Mouse (Mus musculus): ENCODE measurements around the gene Car12. TPM values are rescaled to one million over a fixed set of nuclear protein-coding genes. Genes with fewer than 3 reads are reported as not detected.

The Car12 gene
- total RNA-seq, 1 experiment = 2.1 TPM

DNA sequence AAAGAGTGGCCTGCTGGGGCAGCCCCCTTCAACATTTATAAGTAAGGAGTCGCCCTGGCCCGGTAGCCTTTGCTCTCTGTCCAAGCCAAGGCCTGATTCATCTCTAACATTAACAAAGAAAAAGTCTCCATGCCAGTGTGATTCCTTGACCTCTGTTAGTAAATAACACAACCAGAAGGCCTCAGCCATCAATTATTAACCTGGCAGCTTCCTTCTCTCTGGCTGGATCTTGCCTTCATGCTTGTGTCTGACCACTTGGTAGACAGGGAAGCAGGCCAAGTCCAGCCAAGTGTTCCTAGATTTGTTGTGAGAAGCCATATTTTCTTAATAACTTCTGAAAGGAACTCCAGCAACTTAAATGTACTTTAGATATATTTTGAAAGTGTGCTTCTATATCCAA is 23.1 kb downstream of the Car12 start:
- Histone ChIP-seq H3K27ac (ENCODE audit: insufficient read depth, low read depth, low read length, poor library complexity, severe bottlenecking) (no peak overlapping the region), H3K4me3 (ENCODE audit: insufficient read depth in 1 of 2, low read depth in 1 of 2, low read length in 2 of 2, poor library complexity in 1 of 2, severe bottlenecking in 1 of 2) (no peak overlapping the region), H3K4me1 (ENCODE audit: control insufficient read depth in 2 of 2, insufficient read depth in 2 of 2, low read length in 2 of 2, poor library complexity in 1 of 2) (no peaks in the 10 kb centered on the region), H3K9ac (ENCODE audit: insufficient read depth, low read depth, low read length, poor library complexity, severe bottlenecking) (no peak overlapping the region), H3K9me3 (ENCODE audit: control insufficient read depth, insufficient read depth, low read depth, low read length) (no peaks in the 10 kb centered on the region), H3K36me3 (ENCODE audit: control insufficient read depth, insufficient read depth, low read length, poor library complexity, severe bottlenecking) (no peaks in the 10 kb centered on the region)
- no peak for TF ChIP-seq CHD2 (IDR thresholded peaks at IDR 0.05; ENCODE audit: low read depth, low read length)
- TF ChIP-seq ZC3H11A (IDR thresholded peaks at IDR 0.05; ENCODE audit: borderline replicate concordance, low read depth, low read length) = no peak
- no peak for TF ChIP-seq MAFK (IDR thresholded peaks at IDR 0.05; ENCODE audit: insufficient read depth, low read depth, low read length)
- no peak for TF ChIP-seq ZNF384 (IDR thresholded peaks at IDR 0.05; ENCODE audit: low read depth, low read length)
- no peak for TF ChIP-seq HCFC1 (IDR thresholded peaks at IDR 0.05; ENCODE audit: borderline replicate concordance, insufficient read depth, low read length)
- in situ Hi-C loops (cut with MboI; ENCODE audit: low sequenced_read_pairs in 2 of 2, unreplicated experiment in 2 of 2) = no loop called here
- no peak for DNase-seq (ENCODE audit: low read depth, low spot score)

DNA sequence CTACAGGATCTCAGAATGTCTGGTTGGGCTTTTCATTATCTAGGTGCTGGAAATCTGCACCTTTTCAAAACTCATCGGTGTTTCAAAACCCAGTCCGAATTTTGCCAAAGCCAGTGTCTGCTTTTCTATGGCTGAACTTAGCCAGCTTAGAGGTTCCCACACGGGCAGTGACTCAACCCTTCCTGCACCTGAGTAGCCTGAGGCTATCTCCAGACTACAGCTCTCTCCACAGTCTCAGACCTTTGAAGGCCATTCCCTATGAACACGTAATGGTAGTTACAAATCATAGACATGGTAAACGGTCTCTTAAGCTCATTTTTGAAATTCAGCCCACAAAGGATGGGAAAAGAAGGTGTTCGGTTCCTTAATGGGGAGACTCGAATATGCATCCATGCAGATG is 26.0 kb downstream of the Car12 start:
- Histone ChIP-seq H3K36me3 (ENCODE audit: control insufficient read depth, insufficient read depth, low read length, poor library complexity, severe bottlenecking) (no peaks in the 10 kb centered on the region), H3K4me3 (ENCODE audit: insufficient read depth in 1 of 2, low read depth in 1 of 2, low read length in 2 of 2, poor library complexity in 1 of 2, severe bottlenecking in 1 of 2) (no peak overlapping the region), H3K9ac (ENCODE audit: insufficient read depth, low read depth, low read length, poor library complexity, severe bottlenecking) (no peak overlapping the region), H3K4me1 (ENCODE audit: control insufficient read depth in 2 of 2, insufficient read depth in 2 of 2, low read length in 2 of 2, poor library complexity in 1 of 2) (no peaks in the 10 kb centered on the region), H3K27ac (ENCODE audit: insufficient read depth, low read depth, low read length, poor library complexity, severe bottlenecking) (no peak overlapping the region), H3K9me3 (ENCODE audit: control insufficient read depth, insufficient read depth, low read depth, low read length) (no peaks in the 10 kb centered on the region)
- in situ Hi-C loops (cut with MboI; ENCODE audit: low sequenced_read_pairs in 2 of 2, unreplicated experiment in 2 of 2) = no loop called here
- DNase-seq (ENCODE audit: low read depth, low spot score) = no peak
- TF ChIP-seq HCFC1 (IDR thresholded peaks at IDR 0.05; ENCODE audit: borderline replicate concordance, insufficient read depth, low read length) (no peak), MAFK (IDR thresholded peaks at IDR 0.05; ENCODE audit: insufficient read depth, low read depth, low read length) (no peak), CHD2 (IDR thresholded peaks at IDR 0.05; ENCODE audit: low read depth, low read length) (no peak), ZNF384 (IDR thresholded peaks at IDR 0.05; ENCODE audit: low read depth, low read length) (no peak), ZC3H11A (IDR thresholded peaks at IDR 0.05; ENCODE audit: borderline replicate concordance, low read depth, low read length) (no peak)

DNA sequence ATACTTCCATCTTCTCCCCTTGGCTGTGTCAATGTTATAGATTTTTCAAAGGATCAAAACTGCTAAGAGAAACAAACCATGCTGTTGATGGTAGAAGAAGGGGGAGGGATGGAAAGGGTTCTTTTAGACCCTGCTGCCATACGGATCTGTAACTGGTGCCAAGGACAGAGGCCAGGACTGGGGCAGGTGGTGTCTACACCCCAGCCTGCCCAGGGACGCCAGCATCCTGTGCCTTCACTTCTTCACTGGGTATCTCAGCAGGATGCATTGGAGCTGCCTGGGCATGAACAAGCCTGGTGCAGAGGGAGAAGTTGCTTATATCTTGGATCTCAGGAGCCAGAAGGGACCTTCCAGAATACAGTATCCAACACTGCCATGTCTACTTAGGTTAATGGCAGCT is 31.0 kb downstream of the Car12 start:
- Histone ChIP-seq H3K4me1 (ENCODE audit: control insufficient read depth in 2 of 2, insufficient read depth in 2 of 2, low read length in 2 of 2, poor library complexity in 1 of 2) (no peaks in the 10 kb centered on the region), H3K27ac (ENCODE audit: insufficient read depth, low read depth, low read length, poor library complexity, severe bottlenecking) (no peak overlapping the region), H3K36me3 (ENCODE audit: control insufficient read depth, insufficient read depth, low read length, poor library complexity, severe bottlenecking) (no peaks in the 10 kb centered on the region), H3K9ac (ENCODE audit: insufficient read depth, low read depth, low read length, poor library complexity, severe bottlenecking) (no peak overlapping the region), H3K4me3 (ENCODE audit: insufficient read depth in 1 of 2, low read depth in 1 of 2, low read length in 2 of 2, poor library complexity in 1 of 2, severe bottlenecking in 1 of 2) (no peak overlapping the region), H3K9me3 (ENCODE audit: control insufficient read depth, insufficient read depth, low read depth, low read length) (no peaks in the 10 kb centered on the region)
- TF ChIP-seq ZNF384 (IDR thresholded peaks at IDR 0.05; ENCODE audit: low read depth, low read length) (no peak), CHD2 (IDR thresholded peaks at IDR 0.05; ENCODE audit: low read depth, low read length) (no peak), HCFC1 (IDR thresholded peaks at IDR 0.05; ENCODE audit: borderline replicate concordance, insufficient read depth, low read length) (no peak), ZC3H11A (IDR thresholded peaks at IDR 0.05; ENCODE audit: borderline replicate concordance, low read depth, low read length) (no peak), MAFK (IDR thresholded peaks at IDR 0.05; ENCODE audit: insufficient read depth, low read depth, low read length) (no peak)
- no peak for DNase-seq (ENCODE audit: low read depth, low spot score)
- in situ Hi-C loops (cut with MboI; ENCODE audit: low sequenced_read_pairs in 2 of 2, unreplicated experiment in 2 of 2) = no loop called here

DNA sequence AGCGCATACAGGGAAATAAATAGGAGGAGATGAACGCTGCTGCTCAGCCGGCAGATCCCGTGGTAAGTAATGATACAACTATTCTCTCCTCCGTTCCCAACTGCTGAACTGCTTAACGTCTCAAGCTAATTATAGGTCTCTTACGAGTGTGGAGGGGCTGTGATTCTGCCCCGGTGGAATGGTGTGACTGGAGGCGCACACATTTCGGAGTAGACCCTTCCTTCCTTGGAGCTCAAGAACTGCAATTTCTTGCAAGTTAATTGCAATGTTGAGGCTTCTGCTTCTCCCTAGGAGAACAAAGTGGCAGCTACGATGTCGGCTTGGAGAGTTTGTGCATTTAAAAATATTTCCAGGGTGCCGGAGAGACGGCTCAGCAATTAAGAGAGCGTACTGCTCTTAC is 34.9 kb downstream of the Car12 start:
- no peak overlapping the region for H3K4me3 ChIP-seq (ENCODE audit: insufficient read depth in 1 of 2, low read depth in 1 of 2, low read length in 2 of 2, poor library complexity in 1 of 2, severe bottlenecking in 1 of 2)
- no peaks in the 10 kb centered on the region for H3K4me1 ChIP-seq (ENCODE audit: control insufficient read depth in 2 of 2, insufficient read depth in 2 of 2, low read length in 2 of 2, poor library complexity in 1 of 2)
- no peak overlapping the region for H3K27ac ChIP-seq (ENCODE audit: insufficient read depth, low read depth, low read length, poor library complexity, severe bottlenecking)
- DNase-seq (ENCODE audit: low read depth, low spot score) = no peak
- in situ Hi-C loops (cut with MboI; ENCODE audit: low sequenced_read_pairs in 2 of 2, unreplicated experiment in 2 of 2) = no loop called here
- no peaks in the 10 kb centered on the region for H3K36me3 ChIP-seq (ENCODE audit: control insufficient read depth, insufficient read depth, low read length, poor library complexity, severe bottlenecking)
- TF ChIP-seq CHD2 (IDR thresholded peaks at IDR 0.05; ENCODE audit: low read depth, low read length) (no peak), ZC3H11A (IDR thresholded peaks at IDR 0.05; ENCODE audit: borderline replicate concordance, low read depth, low read length) (no peak), ZNF384 (IDR thresholded peaks at IDR 0.05; ENCODE audit: low read depth, low read length) (no peak), HCFC1 (IDR thresholded peaks at IDR 0.05; ENCODE audit: borderline replicate concordance, insufficient read depth, low read length) (no peak), MAFK (IDR thresholded peaks at IDR 0.05; ENCODE audit: insufficient read depth, low read depth, low read length) (no peak)
- no peaks in the 10 kb centered on the region for H3K9me3 ChIP-seq (ENCODE audit: control insufficient read depth, insufficient read depth, low read depth, low read length)
- H3K9ac ChIP-seq (ENCODE audit: insufficient read depth, low read depth, low read length, poor library complexity, severe bottlenecking) = no peak overlapping the region

DNA sequence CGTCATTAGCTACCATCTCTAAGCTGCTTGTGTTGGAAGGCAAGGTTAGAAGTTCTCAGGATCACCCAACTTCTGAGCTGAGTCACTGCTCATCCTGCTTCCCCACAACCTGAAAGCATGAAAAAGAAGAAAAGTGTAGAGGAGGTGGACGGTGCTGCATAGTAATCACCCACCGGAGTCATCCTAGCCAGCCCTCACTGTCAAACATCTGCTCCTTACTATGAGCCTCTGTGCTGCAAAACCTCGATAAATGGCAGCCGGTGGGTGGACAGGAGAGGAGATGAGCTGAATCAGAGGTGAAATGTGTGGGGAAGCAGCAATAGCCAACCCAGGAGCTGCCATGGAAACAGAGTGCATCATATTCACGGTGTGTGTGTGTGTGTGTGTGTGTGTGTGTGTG is 39.4 kb downstream of the Car12 start:
- TF ChIP-seq ZNF384 (IDR thresholded peaks at IDR 0.05; ENCODE audit: low read depth, low read length) = no peak
- TF ChIP-seq MAFK (IDR thresholded peaks at IDR 0.05; ENCODE audit: insufficient read depth, low read depth, low read length) = no peak
- no peak for TF ChIP-seq HCFC1 (IDR thresholded peaks at IDR 0.05; ENCODE audit: borderline replicate concordance, insufficient read depth, low read length)
- TF ChIP-seq ZC3H11A (IDR thresholded peaks at IDR 0.05; ENCODE audit: borderline replicate concordance, low read depth, low read length) = no peak
- TF ChIP-seq CHD2 (IDR thresholded peaks at IDR 0.05; ENCODE audit: low read depth, low read length) = no peak
- DNase-seq (ENCODE audit: low read depth, low spot score) = no peak
- Histone ChIP-seq H3K9ac (ENCODE audit: insufficient read depth, low read depth, low read length, poor library complexity, severe bottlenecking) (no peak overlapping the region), H3K4me3 (ENCODE audit: insufficient read depth in 1 of 2, low read depth in 1 of 2, low read length in 2 of 2, poor library complexity in 1 of 2, severe bottlenecking in 1 of 2) (no peak overlapping the region), H3K27ac (ENCODE audit: insufficient read depth, low read depth, low read length, poor library complexity, severe bottlenecking) (no peak overlapping the region), H3K9me3 (ENCODE audit: control insufficient read depth, insufficient read depth, low read depth, low read length) (no peaks in the 10 kb centered on the region), H3K4me1 (ENCODE audit: control insufficient read depth in 2 of 2, insufficient read depth in 2 of 2, low read length in 2 of 2, poor library complexity in 1 of 2) (no peaks in the 10 kb centered on the region), H3K36me3 (ENCODE audit: control insufficient read depth, insufficient read depth, low read length, poor library complexity, severe bottlenecking) (no peaks in the 10 kb centered on the region)
- in situ Hi-C loops (cut with MboI; ENCODE audit: low sequenced_read_pairs in 2 of 2, unreplicated experiment in 2 of 2) = no loop called here

All from ES-E14 (cell line).